Mouse (Mus musculus) limb, embryonic 12.5 days (tissue): ENCODE data around the gene Ddx50. TPM values are rescaled to one million over a fixed set of nuclear protein-coding genes. Genes with fewer than 3 reads are reported as not detected.

Experiments
- ATAC-seq: fragments of 200-750 bp; cut with Nextera tagmentation; 2 replicates; pipeline ENCODE4 v1.8.0; 2017; ENCODE audit warnings: low read depth, moderate TSS enrichment; ENCODE audit not compliant: insufficient number of reproducible peaks, insufficient read depth, low FRiP score, low TSS enrichment
- H3K27ac ChIP-seq: fragments of 300-500 bp; sonication (generic); 2 replicates; pipeline ENCODE4 v1.5.1; 2016; ENCODE audit warnings: mild to moderate bottlenecking, moderate library complexity
- H3K27me3 ChIP-seq: fragments of 300-500 bp; sonication (generic); 2 replicates; pipeline ENCODE4 v1.6.1; 2016; ENCODE audit warnings: mild to moderate bottlenecking, moderate library complexity
- H3K36me3 ChIP-seq: fragments of 300-500 bp; sonication (generic); 2 replicates; pipeline ENCODE4 v1.6.1; 2016; ENCODE audit warnings: mild to moderate bottlenecking, moderate library complexity
- H3K4me1 ChIP-seq: fragments of 300-500 bp; sonication (generic); replicated peaks from 2 replicates; pipeline ENCODE4 v1.6.1; 2016
- H3K4me2 ChIP-seq: fragments of 300-500 bp; sonication (generic); 2 replicates; pipeline ENCODE4 v1.6.1; 2016; ENCODE audit warnings: mild to moderate bottlenecking, moderate library complexity
- H3K4me3 ChIP-seq: fragments of 300-500 bp; sonication (generic); replicated peaks from 2 replicates; pipeline ENCODE4 v1.5.1; 2016; ENCODE audit warnings: mild to moderate bottlenecking
- H3K9ac ChIP-seq: fragments of 300-500 bp; sonication (generic); replicated peaks from 2 replicates; pipeline ENCODE4 v1.6.1; 2016; ENCODE audit warnings: mild to moderate bottlenecking, moderate library complexity
- H3K9me3 ChIP-seq: fragments of 300-500 bp; sonication (generic); 2 replicates; pipeline ENCODE4 v1.6.1; 2016; ENCODE audit warnings: mild to moderate bottlenecking, moderate library complexity
- WGBS: fragments of 180-500 bp; shearing (Covaris S2); methylation state at CpG from one replicate; pipeline ENCODE4 v1.1.7; 2016; 5-methylcytosine and 5-hydroxymethylcytosine counted together
- polyA plus RNA-seq: library from polyadenylated mRNA; unstranded; fragments of >200 nt; fragmentation: Nextera tagmentation; extraction: Ambion mirVana; gene quantifications from 2 replicates; pipeline ENCODE4 v1.2.1, GENCODE M21; 2016

Ddx50 gene
- polyA plus RNA-seq, 1 experiment from 2014 or later, result 180 TPM

DNA sequence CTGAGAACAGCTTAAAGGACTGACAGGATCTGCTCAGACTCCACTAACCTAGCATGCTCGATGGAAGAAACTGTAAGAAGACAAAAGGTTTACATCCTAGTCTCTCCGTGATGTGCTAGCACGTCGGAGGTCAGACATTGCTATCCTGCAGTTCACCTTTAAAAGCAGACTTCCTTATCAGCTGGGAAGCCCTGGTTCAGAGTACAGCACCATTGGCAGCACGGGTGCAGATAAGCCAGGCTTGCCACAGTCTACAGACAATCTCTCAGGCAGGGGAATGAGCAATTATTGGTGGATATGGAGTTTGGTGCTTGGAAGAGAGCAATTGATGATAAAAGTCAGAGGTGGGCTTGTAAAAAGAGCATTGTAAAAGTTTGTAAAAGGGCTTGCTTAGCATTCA is 17.0 kb upstream of the Ddx50 start:
- WGBS, result 83% methylated on average over 5 of the region's 5 CpGs
- ATAC-seq, result no peak
- no peaks in the 10 kb centered on the region for H3K36me3 ChIP-seq
- H3K9me3 ChIP-seq, result no peaks in the 10 kb centered on the region
- H3K4me2 ChIP-seq, result no peak overlapping the region
- H3K4me3 ChIP-seq, result no peak overlapping the region
- H3K27ac ChIP-seq, result no peak overlapping the region
- H3K9ac ChIP-seq, result no peak overlapping the region
- no peaks in the 10 kb centered on the region for H3K4me1 ChIP-seq
- no peaks in the 10 kb centered on the region for H3K27me3 ChIP-seq

DNA sequence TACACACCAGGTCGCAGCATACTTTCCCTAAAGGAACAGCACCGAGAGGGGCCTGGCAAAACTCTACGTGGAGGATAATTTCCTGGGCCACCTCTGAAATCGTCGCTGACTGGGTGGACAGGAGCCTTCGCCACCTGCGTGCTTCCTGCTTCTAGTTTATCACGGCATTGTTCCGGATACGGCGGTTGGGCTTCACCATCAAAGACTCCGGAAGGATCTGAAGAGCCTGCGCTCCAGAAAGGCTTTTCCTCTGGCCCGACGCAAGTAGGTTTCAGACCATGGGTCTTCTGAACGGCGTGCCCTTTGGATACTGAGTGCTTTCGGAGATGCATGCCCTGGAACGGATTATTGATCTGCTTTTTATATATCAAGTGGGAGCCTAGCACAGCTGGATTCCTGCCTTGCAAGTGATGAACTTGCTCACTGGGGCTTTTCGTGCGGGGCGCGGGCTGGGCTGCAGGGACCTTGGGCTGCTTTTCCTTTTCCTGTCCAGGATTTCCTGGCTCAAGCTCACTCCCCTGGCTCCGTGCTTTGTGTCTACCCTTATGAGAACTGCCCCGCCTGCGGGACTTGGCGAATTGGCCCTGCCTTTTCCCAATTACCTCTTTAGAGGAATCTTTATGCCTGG is 14.1 kb upstream of the Ddx50 start:
- 58% methylated on average over 27 of the region's 27 CpGs for WGBS
- Histone ChIP-seq H3K4me3 (no peak overlapping the region), H3K4me2 (peak overlapping the region; percentile 34), H3K4me1 (no peaks in the 10 kb centered on the region), H3K36me3 (no peaks in the 10 kb centered on the region), H3K9ac (no peak overlapping the region), H3K27ac (no peak overlapping the region), H3K27me3 (no peaks in the 10 kb centered on the region), H3K9me3 (no peaks in the 10 kb centered on the region)
- ATAC-seq, result no peak

DNA sequence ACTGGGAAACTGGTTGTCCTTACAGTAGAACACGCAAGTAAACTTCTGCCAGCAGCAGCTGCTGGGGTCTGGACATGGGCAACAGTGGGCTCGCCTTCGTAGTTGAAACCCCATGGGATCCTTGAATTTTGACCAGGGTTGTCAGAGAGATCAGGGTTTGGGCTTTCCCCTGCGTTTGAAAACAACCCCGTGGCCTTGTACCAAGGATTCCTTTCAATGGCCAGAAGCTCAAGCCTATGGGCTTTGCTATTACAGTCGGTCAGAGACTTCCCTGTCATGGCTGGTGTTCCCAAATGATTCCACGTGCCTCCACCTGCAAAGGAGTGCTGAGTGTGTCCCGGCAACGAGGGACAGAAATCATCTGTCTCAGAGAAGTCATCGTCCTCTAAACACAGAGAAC is 13.2 kb upstream of the Ddx50 start:
- Histone ChIP-seq H3K4me3 (no peak overlapping the region), H3K27me3 (no peaks in the 10 kb centered on the region), H3K9me3 (no peaks in the 10 kb centered on the region), H3K4me2 (no peak overlapping the region), H3K36me3 (no peaks in the 10 kb centered on the region), H3K4me1 (no peaks in the 10 kb centered on the region), H3K9ac (no peak overlapping the region), H3K27ac (no peak overlapping the region)
- ATAC-seq, result no peak
- WGBS, result 78% methylated on average over 10 of the region's 10 CpGs

DNA sequence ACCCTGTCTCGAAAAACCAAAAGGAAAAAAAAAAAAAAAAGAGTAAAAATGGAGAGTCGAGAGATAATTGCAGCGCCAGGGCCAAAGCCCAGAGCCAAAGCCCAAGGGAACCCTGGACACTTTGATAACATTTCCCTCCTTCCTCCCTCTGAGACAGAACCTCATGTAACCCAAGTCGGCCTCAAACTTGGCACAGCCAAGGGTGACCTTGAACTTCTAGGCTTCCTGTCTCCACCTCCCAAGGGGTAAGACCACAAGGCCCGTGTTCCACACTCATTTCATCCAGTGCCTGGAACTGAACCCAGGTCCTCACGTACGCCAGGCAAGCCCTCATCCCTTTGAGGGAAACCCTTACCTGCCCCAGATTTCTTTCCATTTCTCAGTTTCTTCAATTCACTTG is 5.7 kb upstream of the Ddx50 start:
- WGBS, result 85% methylated on average over 7 of the region's 7 CpGs

DNA sequence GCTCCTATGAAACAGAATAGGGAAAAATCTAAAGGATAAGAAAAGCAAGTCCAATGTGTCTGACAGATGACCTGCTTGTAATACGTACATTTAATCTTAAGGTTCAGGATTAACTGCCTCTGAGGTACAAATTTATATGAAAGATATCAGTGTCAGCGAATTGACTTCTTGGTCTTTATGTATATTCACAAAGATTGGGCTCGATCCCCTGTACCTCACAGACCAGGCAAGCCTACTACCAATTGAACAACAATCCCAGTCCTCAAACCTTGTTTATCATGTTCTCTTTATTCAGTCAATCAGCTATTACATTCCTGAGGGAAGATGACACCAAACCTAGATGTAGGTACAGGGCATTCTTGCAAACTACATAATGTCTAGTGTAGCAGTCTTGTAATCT is 943 bp upstream of the Ddx50 start:
- Histone ChIP-seq H3K9ac (peak overlapping the region; percentile 51), H3K36me3 (peaks cover 8% of the 10 kb centered on the region), H3K4me1 (peaks cover 13% of the 10 kb centered on the region), H3K4me3 (peak overlapping the region; percentile 86), H3K9me3 (no peaks in the 10 kb centered on the region), H3K4me2 (peak overlapping the region; percentile 66), H3K27ac (peak overlapping the region; percentile 96), H3K27me3 (no peaks in the 10 kb centered on the region)
- 27% methylated on average over 3 of the region's 3 CpGs for WGBS
- ATAC-seq, result no peak

More for the DNA sequence above, 5.7 kb upstream of the Ddx50 start:
- ATAC-seq, result no peak
- Histone ChIP-seq H3K36me3 (no peaks in the 10 kb centered on the region), H3K27ac (no peak overlapping the region), H3K9ac (no peak overlapping the region), H3K4me3 (no peak overlapping the region), H3K27me3 (no peaks in the 10 kb centered on the region), H3K4me2 (no peak overlapping the region), H3K4me1 (peaks cover 3% of the 10 kb centered on the region; the same call in 1 of the 2 replicates), H3K9me3 (no peaks in the 10 kb centered on the region)

DNA sequence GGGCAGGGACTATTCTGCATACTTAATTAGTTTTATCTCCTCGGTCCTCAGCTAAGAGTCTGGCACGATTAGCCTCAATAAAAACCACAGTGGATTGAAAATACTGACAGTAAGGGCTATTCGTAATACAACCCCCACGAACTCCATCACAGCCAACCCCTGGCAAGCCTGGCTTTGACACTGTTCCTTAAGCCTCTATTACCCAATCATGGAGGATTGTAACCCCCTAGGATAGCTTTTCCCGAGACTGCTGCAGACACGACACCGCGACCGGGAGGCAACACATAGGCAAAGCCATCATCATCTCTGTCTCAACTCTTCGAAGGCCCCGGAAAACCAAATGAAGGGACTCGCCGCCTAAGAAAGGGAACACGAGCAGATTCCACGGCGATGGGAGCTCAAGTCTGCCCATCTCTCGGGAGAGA is 648 bp downstream of the Ddx50 start:
- H3K27ac ChIP-seq, result peak overlapping the region; percentile 94
- no peak for ATAC-seq
- no peaks in the 10 kb centered on the region for H3K9me3 ChIP-seq
- peak overlapping the region; percentile 94 for H3K9ac ChIP-seq
- peaks cover 24% of the 10 kb centered on the region for H3K36me3 ChIP-seq
- no peaks in the 10 kb centered on the region for H3K27me3 ChIP-seq
- H3K4me1 ChIP-seq, result peaks cover 13% of the 10 kb centered on the region
- H3K4me3 ChIP-seq, result peak overlapping the region; percentile 86
- H3K4me2 ChIP-seq, result peak overlapping the region; percentile 66
- under 1% methylated on average over 17 of the region's 17 CpGs for WGBS

DNA sequence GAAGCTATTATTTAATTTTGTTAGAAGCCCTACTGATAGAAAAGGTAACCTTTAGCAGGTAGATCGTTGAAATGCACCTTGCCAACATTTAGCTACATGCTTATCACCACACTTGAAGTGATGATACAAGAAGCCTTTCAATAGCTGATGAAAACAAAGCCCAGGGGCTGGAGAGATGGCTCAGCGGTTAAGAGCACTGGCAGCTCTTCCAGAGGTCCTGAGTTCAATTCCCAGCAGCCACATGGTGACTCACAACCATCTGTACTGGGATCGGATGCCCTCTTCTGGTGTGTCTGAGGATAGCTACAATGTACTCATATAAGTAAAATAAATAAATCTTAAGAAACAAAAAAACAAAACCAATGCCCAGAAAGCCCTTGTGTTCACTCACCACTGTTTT is 46.9 kb downstream of the Ddx50 start:
- H3K9ac ChIP-seq, result no peak overlapping the region
- H3K4me1 ChIP-seq, result peaks cover 9% of the 10 kb centered on the region
- 85% methylated on average over 3 of the region's 3 CpGs for WGBS
- no peak overlapping the region for H3K4me3 ChIP-seq
- H3K27me3 ChIP-seq, result no peaks in the 10 kb centered on the region
- no peak for ATAC-seq
- H3K36me3 ChIP-seq, result peaks cover 3% of the 10 kb centered on the region; the same call in 1 of the 2 replicates
- H3K4me2 ChIP-seq, result no peak overlapping the region
- H3K27ac ChIP-seq, result no peak overlapping the region
- no peaks in the 10 kb centered on the region for H3K9me3 ChIP-seq

DNA sequence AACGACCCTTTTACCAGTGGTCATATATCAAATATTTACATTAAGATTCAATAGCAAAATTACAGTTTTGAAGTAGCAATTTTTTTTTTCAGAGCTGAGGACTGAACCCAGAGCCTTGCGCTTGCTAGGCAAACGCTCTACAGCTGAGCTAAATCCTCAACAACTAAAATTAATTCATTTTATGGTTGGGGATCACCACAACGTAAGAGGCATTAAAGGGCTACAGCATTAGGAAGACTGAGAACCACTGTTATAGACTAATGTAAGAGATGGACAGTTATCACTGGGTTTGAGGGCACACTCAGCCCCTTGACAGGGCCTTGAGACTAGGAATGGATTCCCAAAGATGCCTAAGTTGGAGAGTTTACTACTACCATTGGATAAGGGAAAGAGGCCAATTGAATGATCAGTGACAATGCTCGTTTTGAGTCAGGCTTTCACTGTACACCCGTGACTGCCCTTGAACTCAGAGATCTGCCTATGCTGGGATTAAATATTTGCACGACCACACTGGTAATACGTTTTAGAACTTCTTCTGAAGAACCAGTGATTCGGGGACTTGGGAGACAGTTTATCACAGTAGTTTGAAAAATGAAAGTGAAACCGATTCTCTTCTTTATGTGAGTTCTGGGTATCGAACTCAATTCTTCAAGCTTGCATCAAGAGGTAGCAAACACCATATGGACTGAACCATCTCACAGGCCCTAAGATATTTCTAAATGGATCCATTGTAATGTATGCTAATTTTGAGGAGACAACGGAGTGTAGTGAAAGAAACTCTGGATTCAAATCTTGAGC is 47.6 kb downstream of the Ddx50 start:
- 86% methylated on average over 12 of the region's 12 CpGs for WGBS
- Histone ChIP-seq H3K27ac (no peak overlapping the region), H3K4me2 (peak overlapping the region; percentile 96; the same call in 1 of the 2 replicates), H3K9me3 (no peaks in the 10 kb centered on the region), H3K36me3 (peaks cover 8% of the 10 kb centered on the region), H3K4me3 (0 out of 2 replicates have a peak overlapping the region, but pooled peaks have one; percentile 90), H3K9ac (no peak overlapping the region), H3K4me1 (peaks cover 9% of the 10 kb centered on the region), H3K27me3 (no peaks in the 10 kb centered on the region)
- no peak for ATAC-seq

DNA sequence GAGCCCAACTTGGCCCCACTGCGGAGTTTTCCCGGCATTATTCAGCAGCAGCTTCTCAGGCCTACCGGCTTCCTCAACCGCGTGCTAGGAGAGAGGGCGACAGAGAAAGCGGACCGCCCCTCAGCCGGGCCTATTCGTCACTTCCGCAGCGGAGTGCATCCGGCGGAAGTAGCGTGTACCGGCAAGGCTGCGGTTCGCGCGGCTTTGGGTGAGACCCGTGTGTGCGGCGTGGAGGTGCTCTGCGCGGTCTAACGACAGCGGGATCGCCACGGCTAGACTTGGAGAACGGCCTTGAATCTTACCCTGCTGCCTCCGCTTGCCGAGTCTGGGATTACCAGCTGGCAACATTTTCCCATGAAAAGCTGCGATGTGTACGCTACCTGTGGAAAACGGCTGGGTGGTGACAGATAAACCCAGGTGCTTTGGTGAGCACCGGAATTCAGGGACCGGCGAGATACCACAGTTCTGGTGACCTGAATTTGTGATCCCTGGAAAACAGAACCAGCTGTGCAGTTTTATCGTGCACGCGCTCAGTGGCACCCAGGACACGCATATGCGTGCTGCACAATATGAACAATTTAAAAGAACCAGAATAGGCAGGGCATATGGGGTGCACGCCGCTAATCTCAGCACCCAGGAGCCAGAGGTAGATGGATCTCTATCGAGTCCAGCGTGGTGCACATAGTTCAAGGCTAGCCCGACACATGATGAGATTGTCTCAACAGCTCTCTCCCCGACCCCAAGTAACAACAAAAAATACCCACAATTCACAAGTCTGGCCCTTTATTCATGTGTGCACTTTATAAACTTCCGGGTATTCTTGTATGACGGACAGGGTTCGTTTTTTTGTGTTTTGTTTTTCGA is 48.6 kb downstream of the Ddx50 start, which contains the start of gene Ddx21:
Ddx21 (minus strand) TSS at position 105 of the 864 bp plus-strand sequence.
- Histone ChIP-seq H3K27ac (peak within 1 kb of the TSS; percentile 72), H3K4me1 (peaks cover 9% of the 10 kb centered on the region), H3K9me3 (no peaks in the 10 kb centered on the region), H3K4me2 (peak within 1 kb of the TSS; percentile 96), H3K9ac (peak within 1 kb of the TSS; percentile 74), H3K27me3 (no peaks in the 10 kb centered on the region), H3K36me3 (peaks cover 18% of the 10 kb centered on the region), H3K4me3 (peak within 1 kb of the TSS; percentile 90)
- peak; percentile 95 for ATAC-seq
- WGBS, result 7% methylated on average over 53 of the region's 53 CpGs

DNA sequence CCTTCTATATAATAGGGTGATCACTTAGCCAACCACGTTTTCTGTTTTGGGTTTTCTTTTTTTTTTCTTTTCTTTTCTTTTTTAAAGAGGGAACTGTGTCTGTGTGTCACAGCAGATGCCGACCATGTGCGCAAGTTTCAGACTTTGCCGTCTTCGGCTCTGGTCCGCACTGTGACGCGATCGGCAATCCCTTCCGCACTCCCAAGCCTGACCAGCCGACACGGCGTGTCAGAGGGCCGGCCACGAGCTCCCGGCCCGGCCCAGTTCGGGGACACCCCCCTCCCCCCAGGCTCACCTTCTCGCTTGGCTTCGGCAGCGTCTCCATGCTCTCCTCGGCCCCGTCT is 49.2 kb downstream of the Ddx50 start:
- Histone ChIP-seq H3K4me3 (peak overlapping the region; percentile 90), H3K27ac (peak overlapping the region; percentile 72), H3K4me2 (peak overlapping the region; percentile 96), H3K9ac (peak overlapping the region; percentile 74), H3K4me1 (peaks cover 9% of the 10 kb centered on the region), H3K9me3 (no peaks in the 10 kb centered on the region), H3K36me3 (peaks cover 24% of the 10 kb centered on the region), H3K27me3 (no peaks in the 10 kb centered on the region)
- ATAC-seq, result peak; percentile 75; the same call in 1 of the 2 replicates
- under 1% methylated on average over 23 of the region's 23 CpGs for WGBS
